ENCODE assay signal across 8 mouse cellular contexts in the genomic region with DNA sequence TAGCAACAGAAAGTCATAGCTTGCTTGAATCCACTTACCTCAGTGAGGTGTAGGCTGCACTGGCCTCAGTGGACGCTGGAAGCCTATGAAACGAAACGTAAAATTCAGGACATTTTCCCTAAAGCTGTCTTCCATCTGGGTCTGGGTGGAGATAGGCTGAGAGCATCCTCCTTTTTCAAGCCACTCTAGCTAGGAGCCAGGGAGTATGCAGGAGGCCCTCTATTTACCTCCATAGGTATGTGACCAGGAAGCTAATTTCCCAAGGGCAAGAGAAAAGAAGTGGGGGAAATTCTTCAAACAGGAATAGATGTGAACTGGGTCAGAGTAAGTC.
DNase-seq lines count a peak whose midpoint lies in the region; ATAC-seq and TF ChIP-seq lines count a peak whose summit lies in the region.
"Had no signal": no experiment of that assay in that cellular context is flagged by ENCODE, and none has a peak within 500 bp of the region (broad histone marks: within the 10 kb centered on the region; RNA-seq: fewer than 3 reads in every experiment).

No protein-coding gene starts in this region.

- no peak overlapping the region for H3K4me3 ChIP-seq in heart, embryonic 13.5 days
- no peak overlapping the region for H3K4me3 ChIP-seq in midbrain, embryonic 13.5 days (replicated peaks)
- no peak overlapping the region for H3K4me3 ChIP-seq in midbrain, postnatal 0 days (ENCODE audit: low read depth, low read length)
- H3K4me3 ChIP-seq in forebrain, embryonic 14.5 days (ENCODE audit: low read depth, low read length), result no peak overlapping the region
- H3K4me3 ChIP-seq in midbrain, embryonic 16.5 days (ENCODE audit: low read depth, low read length), result no peak overlapping the region

- no peak for ATAC-seq in heart, embryonic 13.5 days (ENCODE audit: extremely low read depth, insufficient number of reproducible peaks, low FRiP score, low TSS enrichment)
- 0 out of 2 replicates have a peak, but pooled peaks have one; percentile 15 for ATAC-seq in midbrain, embryonic 13.5 days
- no peak for ATAC-seq in midbrain, postnatal 0 days (ENCODE audit: low FRiP score)
- ATAC-seq in forebrain, embryonic 14.5 days, result 0 out of 2 replicates have a peak, but pooled peaks have one; percentile 15
- peak; percentile 40; the same call in 1 of the 2 replicates for ATAC-seq in midbrain, embryonic 16.5 days

- H3K4me2 ChIP-seq in heart, embryonic 13.5 days, result peak overlapping the region; percentile 68; the same call in 1 of the 2 replicates
- peak overlapping the region; percentile 59 for H3K4me2 ChIP-seq in midbrain, embryonic 13.5 days (replicated peaks)
- H3K4me2 ChIP-seq in midbrain, postnatal 0 days (ENCODE audit: low read depth, low read length, poor library complexity, severe bottlenecking), result no peak overlapping the region
- H3K4me2 ChIP-seq in forebrain, embryonic 14.5 days (ENCODE audit: low read length), result no peak overlapping the region
- H3K4me2 ChIP-seq in midbrain, embryonic 16.5 days (ENCODE audit: low read length), result peak overlapping the region; percentile 67

- no peak for TF ChIP-seq CTCF in midbrain, postnatal 0 days (IDR thresholded peaks at IDR 0.05)

- 72% methylated on average over 3 of the region's 3 CpGs for WGBS in heart, embryonic 13.5 days
- WGBS in midbrain, embryonic 13.5 days, result 85% methylated on average over 3 of the region's 3 CpGs
- 71% methylated on average over 3 of the region's 3 CpGs for WGBS in midbrain, postnatal 0 days
- WGBS in forebrain, embryonic 14.5 days, result 78% methylated on average over 3 of the region's 3 CpGs
- WGBS in midbrain, embryonic 16.5 days, result 87% methylated on average over 3 of the region's 3 CpGs

- no peaks in the 10 kb centered on the region for H3K36me3 ChIP-seq in heart, embryonic 13.5 days
- H3K36me3 ChIP-seq in midbrain, embryonic 13.5 days, result no peaks in the 10 kb centered on the region
- no peaks in the 10 kb centered on the region for H3K36me3 ChIP-seq in midbrain, postnatal 0 days (ENCODE audit: insufficient read depth, low read length)
- H3K36me3 ChIP-seq in forebrain, embryonic 14.5 days (ENCODE audit: control insufficient read depth, insufficient read depth, low read length), result no peaks in the 10 kb centered on the region
- no peaks in the 10 kb centered on the region for H3K36me3 ChIP-seq in midbrain, embryonic 16.5 days (ENCODE audit: control insufficient read depth, insufficient read depth, low read length)
- H3K36me3 ChIP-seq: intestine, embryonic 15.5 days had no signal

- DNase-seq in heart, adult 18-20 months, result no peak
- no peak for DNase-seq in midbrain, postnatal 0 days (ENCODE audit: low spot score)
- DNase-seq in forebrain, embryonic 14.5 days (ENCODE audit: low spot score), result no peak
- DNase-seq in gastrocnemius, adult 18-20 months (ENCODE audit: low spot score), result no peak

- H3K27ac ChIP-seq in heart, embryonic 13.5 days (replicated peaks), result no peak overlapping the region
- no peak overlapping the region for H3K27ac ChIP-seq in midbrain, embryonic 13.5 days
- no peak overlapping the region for H3K27ac ChIP-seq in midbrain, postnatal 0 days (ENCODE audit: low read depth, low read length)
- no peak overlapping the region for H3K27ac ChIP-seq in forebrain, embryonic 14.5 days (ENCODE audit: low read depth, low read length)
- H3K27ac ChIP-seq in midbrain, embryonic 16.5 days (ENCODE audit: low read length), result no peak overlapping the region
- H3K27ac ChIP-seq: intestine, embryonic 15.5 days had no signal

- no peaks in the 10 kb centered on the region for H3K9me3 ChIP-seq in heart, embryonic 13.5 days
- no peaks in the 10 kb centered on the region for H3K9me3 ChIP-seq in midbrain, embryonic 13.5 days
- no peaks in the 10 kb centered on the region for H3K9me3 ChIP-seq in midbrain, postnatal 0 days (ENCODE audit: low read length)
- no peaks in the 10 kb centered on the region for H3K9me3 ChIP-seq in forebrain, embryonic 14.5 days (replicated peaks; ENCODE audit: control insufficient read depth, low read length)
- no peaks in the 10 kb centered on the region for H3K9me3 ChIP-seq in midbrain, embryonic 16.5 days (replicated peaks; ENCODE audit: control insufficient read depth, low read length, poor library complexity, severe bottlenecking)
- H3K9me3 ChIP-seq: intestine, embryonic 15.5 days had no signal

- H3K9ac ChIP-seq in heart, embryonic 13.5 days, result no peak overlapping the region
- 0 out of 2 replicates have a peak overlapping the region, but pooled peaks have one; percentile 54 for H3K9ac ChIP-seq in midbrain, embryonic 13.5 days (replicated peaks)
- H3K9ac ChIP-seq in midbrain, postnatal 0 days (replicated peaks; ENCODE audit: low read length, poor library complexity, severe bottlenecking), result no peak overlapping the region
- no peak overlapping the region; the same call in 1 of the 2 replicates for H3K9ac ChIP-seq in forebrain, embryonic 14.5 days (ENCODE audit: low read length)
- H3K9ac ChIP-seq in midbrain, embryonic 16.5 days (ENCODE audit: low read depth, low read length), result no peak overlapping the region

- H3K27me3 ChIP-seq in heart, embryonic 13.5 days (replicated peaks), result peaks cover 18% of the 10 kb centered on the region; the same call in 1 of the 2 replicates
- 0 out of 2 replicates have a peak, but pooled peaks cover 3% of the 10 kb centered on the region for H3K27me3 ChIP-seq in midbrain, embryonic 13.5 days
- H3K27me3 ChIP-seq in midbrain, postnatal 0 days (ENCODE audit: insufficient read depth, low read length), result no peaks in the 10 kb centered on the region; the same call in 1 of the 2 replicates
- no peaks in the 10 kb centered on the region for H3K27me3 ChIP-seq in forebrain, embryonic 14.5 days (replicated peaks; ENCODE audit: control insufficient read depth, insufficient read depth, low read length)
- H3K27me3 ChIP-seq in midbrain, embryonic 16.5 days (ENCODE audit: control insufficient read depth, insufficient read depth, low read depth, low read length), result no peaks in the 10 kb centered on the region
- H3K27me3 ChIP-seq: intestine, embryonic 15.5 days had no signal

- H3K4me1 ChIP-seq in heart, embryonic 13.5 days, result peaks cover 4% of the 10 kb centered on the region; the same call in 1 of the 2 replicates
- H3K4me1 ChIP-seq in midbrain, embryonic 13.5 days (replicated peaks), result peaks cover 6% of the 10 kb centered on the region; the same call in 1 of the 2 replicates
- peaks cover 7% of the 10 kb centered on the region; the same call in 1 of the 2 replicates for H3K4me1 ChIP-seq in midbrain, postnatal 0 days (ENCODE audit: insufficient read depth, low read length)
- H3K4me1 ChIP-seq in forebrain, embryonic 14.5 days (ENCODE audit: control insufficient read depth, insufficient read depth, low read length), result peaks cover 2% of the 10 kb centered on the region; the same call in 1 of the 2 replicates
- H3K4me1 ChIP-seq in midbrain, embryonic 16.5 days (ENCODE audit: control insufficient read depth, insufficient read depth, low read length), result peaks cover 3% of the 10 kb centered on the region; the same call in 1 of the 2 replicates
- H3K4me1 ChIP-seq: intestine, embryonic 15.5 days had no signal

Comparison
In these comparisons a context has a peak if more than half of its experiments do, and no peak if none do; other contexts are left out.
1. ATAC-seq: peak in midbrain, embryonic 13.5 days (single experiment), forebrain, embryonic 14.5 days (single experiment) and midbrain, embryonic 16.5 days (single experiment); none in heart, embryonic 13.5 days (single experiment) and midbrain, postnatal 0 days (single experiment).
2. H3K4me2 ChIP-seq: peak in heart, embryonic 13.5 days (single experiment), midbrain, embryonic 13.5 days (single experiment) and midbrain, embryonic 16.5 days (single experiment); none in midbrain, postnatal 0 days (single experiment) and forebrain, embryonic 14.5 days (single experiment).